Mouse (Mus musculus) testis, adult 2 months (tissue): Measurements from ENCODE around the gene Fbxw19. TPM values are rescaled to one million over a fixed set of nuclear protein-coding genes. Genes with fewer than 3 reads are reported as not detected.
"Not testable (repeated sequence)": the region's sequence is repeated elsewhere in the genome, so short reads cannot be mapped to it uniquely, and the experiment has no call there.

Experiments used
- H3K27ac ChIP-seq: fragments of 200-500 bp; 2 replicates; pipeline ENCODE4 v1.5.1; 2012; ENCODE audit warnings: low read depth, low read length; ENCODE audit not compliant: control insufficient read depth, insufficient read depth
- H3K27me3 ChIP-seq: fragments of 200-500 bp; 2 replicates; pipeline ENCODE4 v1.6.1; 2012; ENCODE audit warnings: mild to moderate bottlenecking, low read length, moderate library complexity; ENCODE audit not compliant: control insufficient read depth, insufficient read depth
- H3K36me3 ChIP-seq: fragments of 200-500 bp; 2 replicates; pipeline ENCODE4 v1.6.1; 2012; ENCODE audit warnings: mild to moderate bottlenecking, low read length; ENCODE audit not compliant: control insufficient read depth, insufficient read depth
- H3K4me1 ChIP-seq: fragments of 200-500 bp; 2 replicates; pipeline ENCODE4 v1.6.1; 2012; ENCODE audit warnings: low read length; ENCODE audit not compliant: control insufficient read depth, insufficient read depth
- H3K4me3 ChIP-seq: fragments of 200-500 bp; 2 replicates; pipeline ENCODE4 v1.5.1; 2012; ENCODE audit warnings: low read depth, mild to moderate bottlenecking, low read length, moderate library complexity, mixed read lengths; ENCODE audit not compliant: control insufficient read depth
- CTCF ChIP-seq: fragments of 200-500 bp; IDR thresholded peaks from 2 replicates; pipeline ENCODE4 v1.5.1; 2012; ENCODE audit warnings: low read depth, mild to moderate bottlenecking, inconsistent platforms, low read length, moderate library complexity; ENCODE audit not compliant: control insufficient read depth, insufficient read depth, insufficient replicate concordance
- POLR2A ChIP-seq: fragments of 200-500 bp; IDR thresholded peaks from 2 replicates; pipeline ENCODE4 v1.6.1; 2012; ENCODE audit warnings: low read depth, mild to moderate bottlenecking, inconsistent platforms, low read length, moderate library complexity; ENCODE audit not compliant: control insufficient read depth
- polyA plus RNA-seq: library from polyadenylated mRNA; depleted of rRNA; stranded (reverse); fragments of >200 nt; gene quantifications from 2 replicates; pipeline ENCODE4 v1.2.3, GENCODE M21; 2012; rRNA removed

Gene Fbxw19
- polyA plus RNA-seq = not detected in 2 replicates

- H3K36me3 ChIP-seq, H3K4me1 ChIP-seq, H3K27me3 ChIP-seq, H3K27ac ChIP-seq, H3K4me3 ChIP-seq: not testable (repeated sequence)
Observed at GRCm38 (mm10) chr9:109495775-109496174, at the start of gene Fbxw19. TSS of gene Fbxw19 (minus strand) at chr9:109495875.

DNA sequence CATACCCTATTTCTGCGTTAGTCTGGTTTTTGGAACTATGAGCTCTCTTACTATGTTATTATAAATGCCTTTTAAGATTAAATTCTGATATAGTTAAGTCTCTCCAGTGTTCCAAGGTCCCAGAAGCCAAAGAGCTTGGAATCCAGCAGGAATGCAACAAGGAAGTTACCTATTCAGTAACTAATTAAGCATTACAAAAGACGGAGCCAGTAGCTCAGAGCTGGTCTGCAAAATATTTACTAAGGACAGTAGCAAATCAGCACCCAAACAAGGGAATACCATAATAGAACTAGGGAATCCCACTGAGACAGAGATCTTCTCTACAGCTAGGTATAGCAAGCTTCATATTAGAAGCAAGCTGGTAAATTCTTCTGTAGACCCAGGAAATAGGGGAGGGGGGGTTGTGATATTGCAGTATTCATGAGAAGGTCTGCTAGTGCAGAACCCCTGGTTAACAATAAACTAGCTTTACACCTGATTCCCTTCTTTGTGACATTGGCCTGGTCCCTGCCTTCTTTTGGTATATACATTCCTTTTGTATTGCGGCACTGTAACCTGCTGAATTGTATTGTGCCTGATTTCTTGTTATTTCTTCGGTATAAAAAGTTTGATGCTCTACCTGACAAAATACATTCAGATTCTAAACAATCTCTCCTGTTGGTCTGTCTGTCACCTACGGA lies 27.9 kb upstream of the Fbxw19 start:
- H3K4me1 ChIP-seq = no peaks in the 10 kb centered on the region
- no peaks in the 10 kb centered on the region for H3K27me3 ChIP-seq
- no peak overlapping the region for H3K4me3 ChIP-seq
- no peaks in the 10 kb centered on the region for H3K36me3 ChIP-seq
- no peak for TF ChIP-seq POLR2A
- no peak for TF ChIP-seq CTCF
- H3K27ac ChIP-seq = no peak overlapping the region

DNA sequence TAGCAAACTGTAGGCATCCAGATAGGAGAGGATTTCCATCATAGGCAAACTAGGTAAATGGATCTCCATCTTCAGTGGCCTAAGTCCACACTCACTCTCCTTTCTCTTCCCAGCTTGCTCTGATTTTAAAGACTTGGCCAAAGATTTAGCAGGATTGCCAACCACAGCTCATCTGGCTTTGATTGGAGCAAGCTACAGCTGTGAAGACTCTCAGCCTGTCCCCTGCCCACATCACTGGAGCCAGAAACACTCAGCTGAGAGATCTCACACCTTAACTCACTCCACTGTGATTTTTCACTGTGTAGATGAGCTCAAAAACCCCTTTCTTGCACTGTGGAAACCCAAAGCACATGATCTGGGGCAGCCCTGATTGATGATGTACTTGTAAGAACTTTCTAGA lies 46.6 kb downstream of the Fbxw19 start, which contains the start of gene Fbxw16:
Gene Fbxw16 (minus strand): TSS at position 101 of the 400 bp plus-strand sequence.
- Histone ChIP-seq H3K27ac (no peak within 1 kb of the TSS), H3K4me1 (no peaks in the 10 kb centered on the region), H3K36me3 (no peaks in the 10 kb centered on the region), H3K4me3 (no peak within 1 kb of the TSS), H3K27me3 (no peaks in the 10 kb centered on the region)
- TF ChIP-seq CTCF = no peak
- no peak for TF ChIP-seq POLR2A

DNA sequence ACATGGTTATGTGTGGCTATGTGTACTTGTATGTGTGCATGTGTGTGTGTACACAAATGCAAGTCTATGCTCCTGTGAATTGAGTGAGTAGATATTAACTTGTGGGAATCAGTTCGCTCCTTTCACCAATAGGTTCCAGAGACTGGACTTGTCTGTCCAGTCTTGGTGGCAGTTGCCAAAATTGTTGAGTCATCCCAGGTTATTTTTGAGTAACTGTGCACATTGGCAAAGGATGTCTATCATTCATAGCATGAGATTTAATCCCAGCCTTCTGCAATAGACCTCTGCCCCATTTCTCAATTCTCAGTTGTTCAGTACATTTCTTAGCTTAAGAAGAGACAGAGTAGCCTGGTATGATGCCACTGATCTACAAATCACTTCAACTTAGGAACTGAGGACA lies 62.7 kb downstream of the Fbxw19 start:
- TF ChIP-seq CTCF (no peak), POLR2A (no peak)
- Histone ChIP-seq H3K27ac (no peak overlapping the region), H3K27me3 (no peaks in the 10 kb centered on the region), H3K4me1 (no peaks in the 10 kb centered on the region), H3K36me3 (no peaks in the 10 kb centered on the region), H3K4me3 (no peak overlapping the region)

Other genes with a start within 250 kb of the Fbxw19 start
- gene Fbxw14, start 208.2 kb downstream of the Fbxw19 start, polyA plus RNA-seq = not detected in 2 replicates
- gene Fbxw28, start 156.2 kb downstream of the Fbxw19 start, polyA plus RNA-seq = not detected in 2 replicates
- gene Fbxw22, start 91.6 kb downstream of the Fbxw19 start, polyA plus RNA-seq = not detected in 2 replicates
- gene Fbxw16, start 46.7 kb downstream of the Fbxw19 start, polyA plus RNA-seq = not detected in 2 replicates
- gene Fbxw15, start 72.4 kb upstream of the Fbxw19 start, polyA plus RNA-seq = 0.19 TPM in 1 of 2 replicates, not detected in the other
- not detected in 2 replicates for gene Fbxw24, start 130.2 kb upstream of the Fbxw19 start, polyA plus RNA-seq
- gene Fbxw25, start 168.8 kb upstream of the Fbxw19 start, polyA plus RNA-seq = not detected in 2 replicates
- 2.3 and 2.8 TPM in 2 replicates for gene Fbxw18, start 206.8 kb upstream of the Fbxw19 start, polyA plus RNA-seq